Mouse (Mus musculus) G1E (cell line): ENCODE measurements at regions not wholly inside any gene's neighbourhood (a gene's known extent, or its start where the extent isn't known, plus 50 kb on each side); places are given as distances from the start of the nearest gene placed in this dataset.

Experiments used
- ATAC-seq: 2 replicates; pipeline ENCODE4 v1.8.0; 2016; ENCODE audit warnings: mild to moderate bottlenecking; ENCODE audit not compliant: insufficient number of reproducible peaks, poor library complexity, low FRiP score, severe bottlenecking; ENCODE audit errors: extremely low read depth
- DNase-seq: peaks from one replicate; pipeline ENCODE4 v3.0.0; 2012; ENCODE audit warnings: low spot score
- H3K27me3 ChIP-seq: 2 replicates; pipeline ENCODE4 v1.6.1; 2012; ENCODE audit warnings: mild to moderate bottlenecking, low read length, inconsistent platforms; ENCODE audit not compliant: insufficient read depth
- H3K36me3 ChIP-seq: replicated peaks from 2 replicates; pipeline ENCODE3; 2012; ENCODE audit warnings: mild to moderate bottlenecking, inconsistent platforms
- H3K4me1 ChIP-seq: 2 replicates; pipeline ENCODE4 v1.6.1; 2012; ENCODE audit warnings: low read depth, low read length, inconsistent platforms, mixed read lengths; ENCODE audit not compliant: insufficient read depth
- H3K4me3 ChIP-seq: 2 replicates; pipeline ENCODE4 v1.5.1; 2012; ENCODE audit warnings: low read depth, mild to moderate bottlenecking, inconsistent platforms, low read length, moderate library complexity, mixed read lengths
- H3K9me3 ChIP-seq: replicated peaks from 2 replicates; pipeline ENCODE4 v1.6.1; 2012; ENCODE audit warnings: inconsistent platforms
- CTCF ChIP-seq: IDR thresholded peaks from 2 replicates; pipeline ENCODE4 v1.5.1; 2012; ENCODE audit warnings: low read depth, low read length, inconsistent platforms, mixed read lengths
- GATA1 ChIP-seq: IDR thresholded peaks from 2 replicates; pipeline ENCODE4 v1.6.1; 2012; ENCODE audit warnings: borderline replicate concordance, low read length, inconsistent platforms, mixed read lengths
- GATA2 ChIP-seq: IDR thresholded peaks from 2 replicates; pipeline ENCODE4 v1.6.1; 2012; ENCODE audit warnings: low read depth, low read length, inconsistent platforms, borderline replicate concordance
- POLR2AphosphoS5 ChIP-seq: IDR thresholded peaks from 2 replicates; pipeline ENCODE4 v1.6.1; 2012; ENCODE audit warnings: low read depth, low read length, inconsistent platforms; ENCODE audit not compliant: insufficient replicate concordance
- TAL1 ChIP-seq: conservative IDR thresholded peaks from 2 replicates; pipeline ENCODE4 v1.6.1; 2012; ENCODE audit warnings: low read depth, low read length, inconsistent platforms, mixed read lengths

DNA sequence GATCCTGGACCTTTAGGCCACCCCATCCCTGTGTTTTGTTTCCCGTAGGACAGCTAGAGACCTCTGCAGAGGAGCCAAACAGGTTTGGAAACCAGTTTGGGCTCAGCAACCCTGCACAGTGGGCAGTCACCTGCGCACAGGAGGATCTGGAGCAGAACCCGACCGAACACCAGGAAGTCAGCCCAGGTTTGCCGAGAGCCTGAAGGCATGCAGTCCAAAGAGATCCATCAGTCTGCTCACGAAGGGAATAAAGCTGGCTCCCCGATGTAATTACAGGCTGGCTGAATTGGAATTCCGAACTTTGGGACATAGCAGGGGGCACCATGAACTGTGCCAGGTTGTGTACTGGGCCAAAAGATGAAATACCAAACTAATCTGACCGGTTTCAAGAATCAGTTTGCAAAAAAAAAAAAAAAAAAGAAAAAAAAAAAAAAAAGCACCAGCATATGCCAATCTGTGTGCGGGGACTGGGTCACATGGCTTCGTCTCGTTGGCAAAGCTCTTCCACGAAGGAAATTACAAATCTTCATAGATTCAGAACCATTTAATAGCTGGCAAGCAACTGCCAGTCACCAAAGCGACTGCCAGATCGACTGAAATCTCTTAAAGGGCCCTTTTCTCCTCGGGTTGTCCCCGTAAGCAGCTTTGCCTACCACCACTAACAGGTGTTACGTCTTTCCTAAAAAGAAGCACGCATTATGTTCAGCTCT lies 137.0 kb upstream of the Dyrk2 start:
- no peak for ATAC-seq
- Histone ChIP-seq H3K27me3 (peaks cover 2% of the 10 kb centered on the region; the same call in 1 of the 2 replicates), H3K36me3 (no peaks in the 10 kb centered on the region), H3K4me1 (no peaks in the 10 kb centered on the region), H3K9me3 (no peaks in the 10 kb centered on the region), H3K4me3 (no peak overlapping the region)
- TF ChIP-seq TAL1 = no peak
- TF ChIP-seq POLR2AphosphoS5 = no peak
- no peak for TF ChIP-seq GATA2
- no peak for TF ChIP-seq GATA1
- TF ChIP-seq CTCF = no peak
- no peak for DNase-seq

DNA sequence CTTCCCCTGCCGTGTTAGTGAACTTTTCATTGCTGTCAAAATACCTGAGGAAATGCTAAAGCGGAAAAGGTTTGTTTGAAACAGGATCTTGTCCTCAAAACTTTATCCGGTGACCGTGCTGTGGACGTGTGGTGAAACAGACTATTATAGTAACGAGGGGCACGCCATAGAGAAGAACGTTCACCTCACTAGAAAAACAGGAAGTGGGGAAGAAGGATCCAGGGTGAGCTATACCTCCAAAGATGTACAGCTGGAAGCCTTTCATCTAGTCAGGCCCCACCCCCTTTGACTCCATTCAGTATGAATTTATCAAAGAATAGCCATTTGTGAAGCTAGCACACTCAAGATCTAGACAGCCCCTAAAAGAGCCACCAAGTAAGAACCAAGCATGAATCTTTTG lies 135.5 kb upstream of the Dyrk2 start:
- ATAC-seq (no peak), DNase-seq (no peak)
- Histone ChIP-seq H3K4me3 (no peak overlapping the region), H3K9me3 (no peaks in the 10 kb centered on the region), H3K4me1 (no peaks in the 10 kb centered on the region), H3K36me3 (no peaks in the 10 kb centered on the region), H3K27me3 (peaks cover 2% of the 10 kb centered on the region; the same call in 1 of the 2 replicates)
- no peak for TF ChIP-seq CTCF
- no peak for TF ChIP-seq TAL1
- no peak for TF ChIP-seq GATA2
- TF ChIP-seq POLR2AphosphoS5 = no peak
- TF ChIP-seq GATA1 = no peak

DNA sequence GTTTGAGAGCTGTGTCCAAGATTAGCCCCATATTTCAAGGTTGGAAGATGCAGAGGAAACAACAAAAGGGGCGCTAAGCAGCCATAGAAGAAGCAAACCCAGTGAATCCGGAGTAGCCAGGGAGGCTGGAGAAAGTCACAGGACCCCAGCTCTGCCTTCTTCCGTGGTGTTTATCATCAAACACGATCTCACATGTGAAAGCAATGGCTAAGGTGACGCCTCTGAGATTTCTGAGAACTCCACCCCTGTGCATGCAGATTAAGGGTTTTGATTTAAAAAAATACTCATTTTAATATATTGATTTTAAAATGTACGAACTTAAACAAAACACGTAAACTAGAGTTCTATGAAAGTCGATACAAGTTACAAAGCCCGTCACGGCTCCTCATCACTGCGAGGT lies 134.4 kb upstream of the Dyrk2 start:
- H3K9me3 ChIP-seq = no peaks in the 10 kb centered on the region
- ATAC-seq = no peak
- no peak for DNase-seq
- H3K36me3 ChIP-seq = no peaks in the 10 kb centered on the region
- TF ChIP-seq CTCF (no peak), POLR2AphosphoS5 (no peak), TAL1 (no peak), GATA2 (no peak), GATA1 (no peak)
- no peak overlapping the region for H3K4me3 ChIP-seq
- no peaks in the 10 kb centered on the region for H3K4me1 ChIP-seq
- H3K27me3 ChIP-seq = peaks cover 1% of the 10 kb centered on the region; the same call in 1 of the 2 replicates

DNA sequence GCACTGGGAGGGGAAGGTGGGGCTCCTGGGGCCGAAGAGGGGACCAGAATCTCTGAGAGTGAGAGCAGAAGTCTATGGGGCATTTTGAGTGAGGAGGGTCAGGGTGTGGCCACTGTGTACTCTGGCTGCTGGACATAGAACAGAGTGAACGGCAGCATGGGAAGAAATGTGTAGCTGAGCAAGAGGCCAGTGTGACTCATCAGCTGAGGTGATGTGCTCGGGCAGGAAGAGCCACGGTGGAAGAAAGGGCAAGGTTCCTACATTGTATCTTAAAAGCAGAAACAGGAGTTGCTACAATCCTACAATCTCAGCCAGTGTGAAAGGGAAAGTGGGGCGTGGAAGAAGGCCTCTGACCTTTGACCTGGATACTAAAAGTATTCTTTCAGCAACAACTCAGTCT lies 133.8 kb upstream of the Dyrk2 start:
- Histone ChIP-seq H3K4me3 (no peak overlapping the region), H3K4me1 (no peaks in the 10 kb centered on the region), H3K27me3 (no peaks in the 10 kb centered on the region; the same call in 1 of the 2 replicates), H3K9me3 (no peaks in the 10 kb centered on the region), H3K36me3 (no peaks in the 10 kb centered on the region)
- TF ChIP-seq CTCF (no peak), GATA2 (no peak), GATA1 (no peak), TAL1 (no peak), POLR2AphosphoS5 (no peak)
- no peak for DNase-seq
- ATAC-seq = no peak

DNA sequence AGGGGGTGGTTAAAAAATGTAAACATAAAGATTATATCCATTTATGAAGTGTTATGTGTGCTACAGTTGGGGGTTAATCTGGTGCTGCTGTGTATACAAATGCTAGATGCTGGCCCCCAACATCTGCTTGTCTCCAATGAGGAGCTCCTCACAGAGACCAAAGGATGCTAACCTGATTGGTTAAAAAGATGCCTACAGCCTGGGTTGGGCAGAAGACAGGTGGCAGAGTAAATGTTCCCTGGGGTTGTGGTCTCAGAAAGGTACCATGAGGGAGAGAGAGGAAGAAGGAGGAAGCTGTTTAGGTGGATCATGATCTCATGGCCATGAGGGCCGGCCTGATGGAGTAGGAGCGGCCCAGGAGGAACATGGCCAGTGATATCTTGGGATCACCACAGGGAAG lies 133.0 kb upstream of the Dyrk2 start:
- Histone ChIP-seq H3K36me3 (no peaks in the 10 kb centered on the region), H3K4me1 (no peaks in the 10 kb centered on the region), H3K27me3 (no peaks in the 10 kb centered on the region; the same call in 1 of the 2 replicates), H3K9me3 (no peaks in the 10 kb centered on the region), H3K4me3 (no peak overlapping the region)
- no peak for ATAC-seq
- TF ChIP-seq POLR2AphosphoS5 (no peak), GATA2 (no peak), GATA1 (no peak), CTCF (no peak), TAL1 (no peak)
- no peak for DNase-seq

DNA sequence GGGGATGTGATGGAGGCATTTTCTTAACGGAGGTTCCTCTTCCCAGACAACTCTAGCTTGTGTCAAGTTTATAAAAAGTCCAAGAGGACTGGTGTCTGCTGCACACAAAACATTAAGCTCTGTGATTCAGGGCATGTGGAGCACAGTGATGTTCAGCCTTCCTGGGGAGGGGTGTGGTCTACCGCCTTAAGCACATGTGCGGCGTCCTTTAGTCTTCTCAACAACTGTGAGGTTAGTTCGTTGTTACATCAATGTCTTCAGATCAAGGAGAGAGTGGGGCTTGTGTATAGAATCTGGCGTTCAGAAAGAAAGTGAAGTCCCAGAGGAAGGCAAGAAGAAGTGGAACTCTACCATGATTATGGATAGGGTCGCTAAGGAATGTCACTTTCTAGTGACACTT lies 131.9 kb upstream of the Dyrk2 start:
- H3K4me3 ChIP-seq = no peak overlapping the region
- ATAC-seq (no peak), DNase-seq (no peak)
- H3K9me3 ChIP-seq = no peaks in the 10 kb centered on the region
- no peaks in the 10 kb centered on the region; the same call in 1 of the 2 replicates for H3K27me3 ChIP-seq
- no peaks in the 10 kb centered on the region for H3K4me1 ChIP-seq
- H3K36me3 ChIP-seq = no peaks in the 10 kb centered on the region
- TF ChIP-seq POLR2AphosphoS5 = no peak
- no peak for TF ChIP-seq GATA1
- TF ChIP-seq TAL1 = no peak
- TF ChIP-seq GATA2 = no peak
- TF ChIP-seq CTCF = no peak
